Mouse (Mus musculus): ENCODE data around the gene Smim4.

DNA sequence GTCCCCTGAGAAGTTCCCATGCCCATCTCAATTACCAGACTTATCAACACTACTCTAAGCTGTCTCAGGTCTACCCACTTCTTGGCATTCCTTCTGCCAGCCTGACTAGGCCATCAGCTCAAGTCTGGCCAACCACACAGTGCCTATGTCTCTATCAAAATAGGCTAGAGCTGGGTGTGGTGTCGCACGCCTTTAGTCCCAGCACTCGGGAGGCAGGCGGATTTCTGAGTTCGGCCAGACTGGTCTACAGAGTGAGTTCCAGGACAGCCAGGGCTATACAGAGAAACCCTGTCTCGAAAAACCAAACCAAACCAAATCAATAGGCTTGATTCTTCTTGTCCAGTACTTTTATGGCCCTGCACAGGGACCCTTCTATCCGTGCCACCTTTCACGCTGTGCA, 1.9 kb downstream of the Smim4 start:
- no peak for TF ChIP-seq POLR2A (IDR thresholded peaks at IDR 0.05; ENCODE audit: low read depth, low read length)
- TF ChIP-seq CTCF (IDR thresholded peaks at IDR 0.05; ENCODE audit: borderline replicate concordance, insufficient read depth, low read length) = no peak
